Mouse (Mus musculus) stomach, embryonic 15.5 days (tissue): Measurements from ENCODE around the gene Gm20661. TPM values are rescaled to one million over a fixed set of nuclear protein-coding genes. Genes with fewer than 3 reads are reported as not detected.

Source experiments
- ATAC-seq: fragments of 200-750 bp; cut with Nextera tagmentation; 2 replicates; pipeline ENCODE4 v1.8.0; 2017; ENCODE audit warnings: low read depth, moderate number of reproducible peaks, moderate TSS enrichment; ENCODE audit not compliant: insufficient read depth, low FRiP score
- H3K27ac ChIP-seq: fragments of 300-500 bp; sonication (generic); 2 replicates; pipeline ENCODE4 v1.5.1; 2015; ENCODE audit warnings: mild to moderate bottlenecking, inconsistent platforms
- H3K27me3 ChIP-seq: fragments of 300-500 bp; sonication (generic); replicated peaks from 2 replicates; pipeline ENCODE4 v1.6.1; 2015; ENCODE audit warnings: inconsistent platforms
- H3K36me3 ChIP-seq: fragments of 300-500 bp; sonication (generic); 2 replicates; pipeline ENCODE4 v1.6.1; 2015; ENCODE audit warnings: inconsistent platforms
- H3K4me1 ChIP-seq: fragments of 300-500 bp; sonication (generic); 2 replicates; pipeline ENCODE4 v1.6.1; 2015; ENCODE audit warnings: inconsistent platforms
- H3K4me2 ChIP-seq: fragments of 300-500 bp; sonication (generic); 2 replicates; pipeline ENCODE4 v1.6.1; 2015; ENCODE audit warnings: mild to moderate bottlenecking, inconsistent platforms
- H3K4me3 ChIP-seq: fragments of 300-500 bp; sonication (generic); replicated peaks from 2 replicates; pipeline ENCODE4 v1.5.1; 2015; ENCODE audit warnings: inconsistent platforms
- H3K9ac ChIP-seq: fragments of 300-500 bp; sonication (generic); 2 replicates; pipeline ENCODE4 v1.6.1; 2015; ENCODE audit warnings: inconsistent platforms
- H3K9me3 ChIP-seq: fragments of 300-500 bp; sonication (generic); 2 replicates; pipeline ENCODE4 v1.6.1; 2016; ENCODE audit warnings: inconsistent platforms
- WGBS: fragments of 180-500 bp; shearing (Covaris S2); methylation state at CpG from one replicate; pipeline ENCODE4 v1.1.7; 2015; 5-methylcytosine and 5-hydroxymethylcytosine counted together
- polyA plus RNA-seq: library from polyadenylated mRNA; unstranded; fragments of >200 nt; fragmentation: Nextera tagmentation; extraction: Ambion mirVana; gene quantifications from 2 replicates; pipeline ENCODE4 v1.2.1, GENCODE M21; 2015

The Gm20661 gene
- polyA plus RNA-seq, 1 experiment from 2014 or later, result 6.1 TPM

DNA sequence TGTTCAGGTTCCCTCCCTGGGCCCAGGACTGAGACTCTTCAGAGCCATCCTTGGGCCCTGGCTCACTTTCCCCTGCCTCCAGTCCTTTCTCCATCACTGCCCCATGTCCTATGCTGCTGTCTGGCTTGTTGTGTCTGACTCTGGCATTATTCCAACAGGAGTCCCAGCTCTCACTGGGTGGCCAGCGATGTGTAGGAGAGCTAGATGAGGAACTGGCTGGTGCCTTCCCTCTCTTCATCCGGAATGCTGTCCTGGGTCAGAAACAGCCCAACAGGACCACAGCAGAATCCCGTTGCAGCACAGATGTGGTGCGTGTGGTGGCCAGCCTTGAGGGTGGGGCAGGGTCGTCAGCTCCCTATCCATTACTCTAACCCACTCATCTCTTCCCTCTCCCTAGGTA, 12.5 kb upstream of the Gm20661 start:
- Histone ChIP-seq H3K27me3 (no peaks in the 10 kb centered on the region), H3K4me2 (no peak overlapping the region), H3K4me3 (no peak overlapping the region), H3K9me3 (no peaks in the 10 kb centered on the region), H3K4me1 (no peaks in the 10 kb centered on the region), H3K27ac (no peak overlapping the region), H3K9ac (no peak overlapping the region), H3K36me3 (peaks cover 12% of the 10 kb centered on the region; the same call in 1 of the 2 replicates)
- ATAC-seq, result no peak
- 79% methylated on average over 5 of the region's 5 CpGs for whole genome bisulfite sequencing

- peaks cover 12% of the 10 kb centered on the region; the same call in 1 of the 2 replicates for H3K36me3 ChIP-seq
- peak; percentile 78 for ATAC-seq
- no peaks in the 10 kb centered on the region for H3K27me3 ChIP-seq
- H3K4me1 ChIP-seq, result peaks cover 4% of the 10 kb centered on the region; the same call in 1 of the 2 replicates
- WGBS, result 64% methylated on average over 8 of the region's 8 CpGs
- no peak overlapping the region for H3K4me2 ChIP-seq
- no peaks in the 10 kb centered on the region for H3K9me3 ChIP-seq
- H3K27ac ChIP-seq, result no peak overlapping the region
- no peak overlapping the region for H3K9ac ChIP-seq
- H3K4me3 ChIP-seq, result no peak overlapping the region
Observed at GRCm38 (mm10) chr9:107971690-107972541, 10.9 kb upstream of the Gm20661 start.

DNA sequence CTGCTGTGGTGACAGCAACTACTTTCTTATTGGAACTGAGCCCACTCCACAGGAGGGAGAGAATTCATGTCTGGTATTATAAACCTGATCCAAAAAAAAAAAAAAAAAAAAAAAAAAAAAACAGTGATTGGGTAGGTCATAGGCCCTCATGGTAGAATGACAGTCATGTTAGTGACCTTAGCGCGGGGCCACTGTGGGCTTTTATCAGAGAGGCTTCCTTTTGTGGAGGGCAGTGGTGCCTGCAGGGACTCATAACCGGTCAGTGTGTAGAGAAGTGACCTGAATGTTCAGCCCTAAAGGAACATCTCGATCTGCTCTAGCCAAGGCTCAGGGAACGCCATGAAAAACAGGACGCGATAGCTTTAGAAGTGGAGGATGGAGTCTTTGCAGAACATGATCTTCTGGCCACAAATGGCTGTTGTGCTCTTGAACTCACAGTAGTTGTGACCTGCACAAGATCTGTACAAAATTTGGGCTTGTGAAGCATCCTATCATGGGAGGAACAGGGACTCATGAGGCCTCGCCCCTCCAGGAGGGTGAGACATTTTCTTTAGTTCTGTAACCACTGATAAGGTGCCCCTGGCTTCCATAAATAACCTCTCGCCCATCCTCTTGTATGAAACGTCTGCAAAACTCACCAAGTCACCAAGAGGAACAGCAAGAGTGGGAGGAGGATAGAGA, 8.2 kb upstream of the Gm20661 start:
- Histone ChIP-seq H3K9me3 (no peaks in the 10 kb centered on the region), H3K4me3 (no peak overlapping the region), H3K9ac (no peak overlapping the region), H3K27ac (peak overlapping the region; percentile 73; the same call in 1 of the 2 replicates), H3K4me2 (no peak overlapping the region), H3K4me1 (peaks cover 4% of the 10 kb centered on the region; the same call in 1 of the 2 replicates), H3K27me3 (no peaks in the 10 kb centered on the region), H3K36me3 (peaks cover 9% of the 10 kb centered on the region; the same call in 1 of the 2 replicates)
- 72% methylated on average over 10 of the region's 10 CpGs for WGBS
- ATAC-seq, result peak; percentile 67; the same call in 1 of the 2 replicates

DNA sequence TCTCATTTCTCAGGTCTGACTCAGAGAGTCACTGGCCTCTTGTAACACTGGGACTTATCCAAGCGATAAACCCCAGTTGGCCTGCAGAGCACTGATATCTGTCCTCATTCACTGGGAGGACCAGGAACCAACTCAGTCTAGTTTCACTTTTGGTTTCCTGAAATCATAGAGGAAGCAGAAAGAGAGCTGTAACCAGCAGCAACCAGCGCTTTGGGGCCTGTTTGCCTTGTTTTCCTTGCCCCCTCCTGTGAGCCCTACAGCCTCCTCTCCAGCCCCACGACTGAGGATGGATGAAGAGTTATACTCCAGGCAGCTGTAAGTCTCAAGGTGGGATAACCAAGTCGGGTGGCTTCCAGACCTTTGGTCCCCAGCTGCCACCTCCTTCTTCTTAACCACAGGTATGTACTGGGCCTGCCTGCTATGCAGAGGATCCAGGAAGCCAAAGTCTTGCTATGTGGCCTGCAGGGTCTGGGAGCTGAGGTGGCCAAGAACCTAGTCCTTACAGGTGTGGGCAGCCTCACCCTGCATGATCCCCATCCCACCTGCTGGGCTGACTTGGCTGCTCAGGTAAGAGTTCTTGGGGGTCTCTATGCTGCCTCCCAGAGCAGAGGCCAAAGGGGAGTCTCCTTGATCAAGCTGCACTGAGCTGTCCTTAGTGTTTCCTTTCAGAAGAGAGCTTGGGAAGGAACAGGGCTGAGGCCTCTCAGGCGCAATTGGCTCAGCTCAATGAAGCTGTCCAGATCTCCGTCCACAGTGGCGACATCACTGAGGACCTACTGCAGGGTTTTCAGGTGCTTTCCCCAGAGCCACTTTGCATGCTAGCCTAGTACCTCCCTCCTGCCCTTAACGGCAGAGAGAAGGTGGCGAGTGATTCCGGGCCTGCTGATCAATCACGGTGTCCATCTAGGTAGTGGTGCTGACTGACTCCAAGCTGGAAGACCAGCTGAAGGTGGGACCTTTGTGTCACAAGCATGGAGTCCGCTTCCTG, 7.2 kb upstream of the Gm20661 start, which contains the start of gene Uba7:
Gene Uba7, plus strand, starts transcription at position 107 of the 988 bp plus-strand sequence.
- Histone ChIP-seq H3K27ac (peak within 1 kb of the TSS; percentile 73), H3K9ac (no peak within 1 kb of the TSS), H3K4me2 (peak within 1 kb of the TSS; percentile 45), H3K27me3 (no peaks in the 10 kb centered on the region), H3K9me3 (no peaks in the 10 kb centered on the region), H3K4me1 (peaks cover 7% of the 10 kb centered on the region), H3K4me3 (peak within 1 kb of the TSS; percentile 27), H3K36me3 (peaks cover 3% of the 10 kb centered on the region; the same call in 1 of the 2 replicates)
- ATAC-seq, result peak; percentile 85
- 54% methylated on average over 12 of the region's 12 CpGs for WGBS

- Histone ChIP-seq H3K4me3 (no peak overlapping the region), H3K9me3 (no peaks in the 10 kb centered on the region), H3K9ac (no peak overlapping the region), H3K4me1 (peaks cover 31% of the 10 kb centered on the region), H3K27ac (no peak overlapping the region), H3K4me2 (no peak overlapping the region), H3K36me3 (no peaks in the 10 kb centered on the region), H3K27me3 (no peaks in the 10 kb centered on the region)
- no peak for ATAC-seq
- WGBS, result 87% methylated on average over 12 of the region's 12 CpGs
Observed at GRCm38 (mm10) chr9:107978815-107979214, 4.0 kb upstream of the Gm20661 start.

DNA sequence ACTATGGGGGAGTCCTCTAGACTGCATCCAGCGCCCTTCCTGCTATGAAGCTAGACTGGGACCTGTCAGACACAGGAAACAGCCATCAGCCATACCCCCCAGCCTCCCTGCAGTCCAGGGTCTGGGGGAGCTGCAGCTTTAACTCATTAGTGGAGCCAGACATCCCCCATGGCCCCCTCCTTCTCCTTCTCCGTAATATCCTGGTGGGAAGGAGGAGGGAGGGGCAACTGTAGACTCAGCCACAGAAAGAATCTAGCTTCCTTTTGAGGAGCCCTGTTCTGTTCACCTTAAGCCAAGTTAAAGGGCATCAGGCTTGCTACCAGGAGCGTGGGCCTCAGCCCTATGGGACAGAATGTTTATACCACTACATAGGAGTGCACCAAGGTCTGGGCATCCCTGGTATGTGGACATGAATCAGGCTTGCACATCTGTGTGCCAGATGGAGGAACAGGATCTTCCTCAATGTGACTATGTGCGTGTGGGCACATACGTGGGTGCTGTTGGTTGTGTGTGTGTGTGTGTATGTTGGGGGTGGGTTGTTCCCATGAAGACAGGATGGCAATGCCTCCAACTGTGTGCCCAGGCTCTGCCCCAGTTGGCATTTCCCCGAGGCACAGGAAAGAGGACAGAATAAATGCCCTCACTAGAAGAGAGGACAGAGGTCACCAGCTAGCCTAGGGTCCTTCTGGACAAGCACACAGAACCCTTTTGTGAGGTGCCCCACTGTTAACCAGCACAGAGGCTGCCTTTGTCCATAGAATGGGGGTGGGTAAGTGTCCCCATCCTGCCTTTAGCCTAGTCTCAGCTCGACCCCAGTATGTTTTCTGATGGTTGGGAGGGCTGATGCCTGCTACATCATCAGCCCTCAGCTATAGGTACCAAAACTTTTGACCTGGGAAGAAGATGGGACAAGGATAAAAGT, 913 bp upstream of the Gm20661 start:
- H3K27me3 ChIP-seq, result no peaks in the 10 kb centered on the region
- peaks cover 39% of the 10 kb centered on the region for H3K4me1 ChIP-seq
- peak overlapping the region; percentile 13; the same call in 1 of the 2 replicates for H3K9ac ChIP-seq
- H3K36me3 ChIP-seq, result no peaks in the 10 kb centered on the region
- 29% methylated on average over 7 of the region's 7 CpGs for WGBS
- H3K27ac ChIP-seq, result peak overlapping the region; percentile 100
- H3K4me2 ChIP-seq, result peak overlapping the region; percentile 81
- H3K9me3 ChIP-seq, result no peaks in the 10 kb centered on the region
- peak overlapping the region; percentile 77 for H3K4me3 ChIP-seq
- peak; percentile 8; the same call in 1 of the 2 replicates for ATAC-seq

DNA sequence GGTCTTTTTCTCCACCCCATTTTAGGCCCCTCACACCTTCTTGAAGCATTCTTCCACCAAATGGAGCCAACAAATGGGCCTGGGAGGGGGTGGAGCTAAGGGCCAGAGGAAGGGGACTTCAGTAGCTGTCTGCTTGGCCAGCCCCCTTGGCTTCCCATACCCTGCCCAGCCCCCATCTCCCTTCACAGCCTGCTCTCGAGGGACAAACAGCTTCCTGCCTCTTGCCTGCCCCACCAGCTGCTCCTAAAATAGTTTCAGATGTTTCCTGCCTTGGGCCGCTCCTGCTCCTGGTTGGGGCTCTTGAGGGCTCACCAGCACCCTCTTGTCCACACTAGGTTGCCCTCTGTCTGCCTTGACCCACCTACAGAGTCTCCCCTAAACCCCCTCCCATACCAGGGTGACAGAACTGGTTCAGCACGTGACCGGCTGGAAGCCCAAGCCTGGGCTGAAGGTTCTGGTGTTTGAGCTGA, 598 bp downstream of the Gm20661 start:
- no peaks in the 10 kb centered on the region for H3K27me3 ChIP-seq
- no peaks in the 10 kb centered on the region for H3K9me3 ChIP-seq
- H3K4me3 ChIP-seq, result peak overlapping the region; percentile 77
- peaks cover 41% of the 10 kb centered on the region for H3K4me1 ChIP-seq
- peak overlapping the region; percentile 65; the same call in 1 of the 2 replicates for H3K9ac ChIP-seq
- 13% methylated on average over 4 of the region's 4 CpGs for WGBS
- peak overlapping the region; percentile 100 for H3K27ac ChIP-seq
- H3K4me2 ChIP-seq, result peak overlapping the region; percentile 81
- no peaks in the 10 kb centered on the region for H3K36me3 ChIP-seq
- ATAC-seq, result peak; percentile 44

- no peaks in the 10 kb centered on the region for H3K9me3 ChIP-seq
Observed at GRCm38 (mm10) chr9:107984052-107984753, 1.3 kb downstream of the Gm20661 start.

DNA sequence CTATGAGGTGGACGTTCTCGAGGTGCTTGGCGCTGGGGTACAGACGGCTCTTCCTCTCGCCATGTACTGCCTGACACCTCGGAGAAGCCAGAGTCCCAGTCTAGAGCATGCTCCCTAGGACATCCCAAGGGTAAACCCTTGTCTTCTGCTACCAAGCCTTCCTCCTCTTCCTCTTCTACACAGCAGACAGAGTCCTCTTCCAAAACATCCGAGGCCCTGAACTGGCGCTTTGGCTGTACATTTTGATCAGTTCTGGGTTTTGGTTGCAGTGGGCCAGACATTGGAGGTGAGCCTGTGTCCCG, 1.8 kb downstream of the Gm20661 start:
- no peaks in the 10 kb centered on the region for H3K9me3 ChIP-seq
- peak overlapping the region; percentile 65; the same call in 1 of the 2 replicates for H3K9ac ChIP-seq
- 39% methylated on average over 9 of the region's 9 CpGs for WGBS
- no peaks in the 10 kb centered on the region for H3K27me3 ChIP-seq
- no peak for ATAC-seq
- H3K4me2 ChIP-seq, result peak overlapping the region; percentile 81
- H3K36me3 ChIP-seq, result no peaks in the 10 kb centered on the region
- peak overlapping the region; percentile 100 for H3K27ac ChIP-seq
- H3K4me3 ChIP-seq, result peak overlapping the region; percentile 77
- peaks cover 41% of the 10 kb centered on the region for H3K4me1 ChIP-seq

More at GRCm38 (mm10) chr9:107984052-107984753, 1.3 kb downstream of the Gm20661 start:
- peak overlapping the region; percentile 100 for H3K27ac ChIP-seq
- H3K27me3 ChIP-seq, result no peaks in the 10 kb centered on the region
- H3K4me1 ChIP-seq, result peaks cover 41% of the 10 kb centered on the region
- H3K36me3 ChIP-seq, result no peaks in the 10 kb centered on the region
- ATAC-seq, result no peak
- H3K4me3 ChIP-seq, result peak overlapping the region; percentile 77
- WGBS, result 40% methylated on average over 19 of the region's 19 CpGs
- H3K4me2 ChIP-seq, result peak overlapping the region; percentile 81
- H3K9ac ChIP-seq, result peak overlapping the region; percentile 65; the same call in 1 of the 2 replicates
